Mouse (Mus musculus) frontal cortex, adult (tissue): ENCODE measurements around the gene Dffa.
"Not testable (repeated sequence)": the region's sequence is repeated elsewhere in the genome, so short reads cannot be mapped to it uniquely, and the experiment has no call there.

ENCODE experiments used
- ATAC-seq: cut with Nextera tagmentation; 2 replicates; pipeline ENCODE4 v1.9.2; 2017; ENCODE audit warnings: mild to moderate bottlenecking, moderate library complexity, mixed read lengths; ENCODE audit not compliant: low TSS enrichment

The Dffa gene

DNA sequence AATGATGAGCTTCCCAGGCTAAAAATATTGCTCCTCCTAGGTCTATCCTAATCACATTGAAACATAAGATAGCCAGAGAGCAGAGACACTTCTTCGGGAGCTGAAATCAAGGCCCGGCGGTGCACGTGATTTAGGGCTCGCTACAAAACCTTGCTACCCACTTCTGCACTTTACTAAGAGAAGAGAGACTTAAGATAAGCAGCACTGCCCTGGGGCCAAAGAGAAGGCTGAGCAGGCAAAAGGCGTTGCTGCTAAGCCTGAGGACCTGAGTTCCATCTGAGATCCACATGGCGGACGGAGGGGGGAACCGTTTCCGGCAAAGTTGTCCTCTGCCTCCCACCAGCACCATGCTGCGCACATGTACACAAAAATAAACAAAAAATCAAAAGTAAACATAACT lies 5.4 kb upstream of the Dffa start:
- no peak for ATAC-seq

DNA sequence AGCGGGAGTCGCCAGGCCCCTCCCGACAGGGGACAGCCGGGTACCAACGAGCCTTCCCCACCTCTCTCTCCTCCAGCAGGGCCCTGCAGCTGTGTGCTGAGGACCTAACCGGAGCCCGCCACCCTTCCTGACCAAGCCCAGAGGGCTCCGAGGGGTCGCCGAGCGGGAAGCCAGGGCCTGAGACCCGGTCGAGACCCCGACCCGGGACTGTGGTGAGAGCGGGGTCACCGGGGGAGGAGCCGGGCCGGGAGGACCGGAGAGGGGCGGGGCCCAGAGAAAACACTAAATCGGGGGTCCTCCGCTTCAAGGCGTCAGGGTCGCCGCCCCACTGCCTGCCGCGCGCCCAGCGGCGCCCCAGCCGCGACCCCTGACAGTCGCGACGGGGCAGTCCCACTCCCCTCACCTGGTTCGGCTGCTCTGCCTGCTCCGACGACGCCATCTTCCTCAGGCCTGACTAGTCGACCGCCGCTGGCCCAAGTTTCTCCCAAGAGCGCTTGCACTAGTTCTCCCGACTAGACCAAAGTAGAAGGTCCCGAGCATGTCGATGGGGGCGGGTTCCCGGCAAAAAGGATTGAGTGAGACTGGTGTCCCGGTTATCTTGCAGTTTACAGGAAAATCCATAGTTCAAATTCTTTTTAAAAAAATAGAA lies 4.5 kb upstream of the Dffa start, which contains the start of gene Pex14:
TSS of gene Pex14 (minus strand) at position 508 of the 649 bp plus-strand sequence.
- peak; percentile 85 for ATAC-seq

DNA sequence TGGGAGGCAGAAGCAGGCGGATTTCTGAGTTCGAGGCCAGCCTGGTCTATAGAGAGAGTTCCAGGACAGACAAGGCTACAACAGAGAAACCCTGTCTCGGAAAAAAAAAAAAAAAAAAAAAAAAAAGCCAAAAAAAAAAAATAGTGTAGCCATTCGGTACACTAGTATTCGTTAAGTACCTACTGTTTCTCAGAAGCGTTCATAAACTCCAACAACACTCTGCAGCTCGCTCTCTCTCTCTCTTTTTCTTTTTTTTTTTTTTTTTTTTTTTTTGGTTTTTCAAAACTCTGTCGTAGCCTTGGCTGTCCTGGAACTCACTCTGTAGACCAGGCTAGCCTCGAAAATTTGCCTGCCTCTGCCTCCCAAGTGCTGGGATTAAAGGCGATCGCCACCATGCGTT lies 3.5 kb upstream of the Dffa start:
- ATAC-seq = not testable (repeated sequence)

DNA sequence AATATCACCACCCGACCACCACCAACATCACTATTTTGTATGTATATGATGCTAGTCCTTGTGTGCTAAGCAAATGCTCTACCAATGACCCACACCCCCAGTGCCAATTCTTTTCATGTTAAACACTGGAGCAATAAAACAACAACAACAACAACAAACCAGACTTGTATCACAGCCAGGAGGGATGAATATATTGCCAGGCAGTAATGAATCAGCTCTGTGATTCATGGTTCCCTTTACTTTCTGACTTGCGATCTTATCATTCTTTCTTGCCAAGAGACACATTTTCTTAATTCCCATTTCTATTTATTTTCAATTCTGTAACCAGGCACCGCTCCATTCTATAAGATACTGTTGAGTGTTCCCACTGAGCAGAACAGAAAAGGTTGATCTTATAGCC lies 2.5 kb upstream of the Dffa start:
- ATAC-seq = no peak

DNA sequence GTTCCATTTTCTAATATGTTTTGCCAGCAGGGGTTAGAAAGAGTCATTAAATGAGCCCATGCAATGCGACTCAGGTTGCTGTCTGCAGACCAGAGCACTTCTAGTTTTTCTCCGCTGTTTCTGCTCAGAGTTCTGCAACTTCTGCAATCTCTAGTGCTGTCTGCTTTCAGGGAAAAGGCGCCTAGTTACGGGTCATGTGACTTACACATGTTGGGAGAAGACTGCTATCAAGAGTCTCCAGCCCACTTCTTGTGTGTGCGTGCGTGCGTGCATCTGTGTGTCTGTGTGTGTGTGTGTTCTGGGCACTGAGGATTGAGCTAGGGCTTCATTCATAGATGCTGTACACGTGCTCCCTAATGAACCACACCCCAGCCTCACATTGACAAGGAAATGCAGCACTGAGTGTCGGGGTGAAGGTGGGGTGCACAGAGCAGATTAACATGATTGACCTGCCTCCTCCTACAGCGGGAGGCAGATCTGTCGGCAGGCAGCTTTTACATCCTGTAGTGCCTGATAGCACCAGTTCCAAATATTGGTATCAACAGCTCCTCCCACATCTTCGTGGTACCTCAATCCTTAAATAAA lies 16.1 kb downstream of the Dffa start:
- not testable (repeated sequence) for ATAC-seq

DNA sequence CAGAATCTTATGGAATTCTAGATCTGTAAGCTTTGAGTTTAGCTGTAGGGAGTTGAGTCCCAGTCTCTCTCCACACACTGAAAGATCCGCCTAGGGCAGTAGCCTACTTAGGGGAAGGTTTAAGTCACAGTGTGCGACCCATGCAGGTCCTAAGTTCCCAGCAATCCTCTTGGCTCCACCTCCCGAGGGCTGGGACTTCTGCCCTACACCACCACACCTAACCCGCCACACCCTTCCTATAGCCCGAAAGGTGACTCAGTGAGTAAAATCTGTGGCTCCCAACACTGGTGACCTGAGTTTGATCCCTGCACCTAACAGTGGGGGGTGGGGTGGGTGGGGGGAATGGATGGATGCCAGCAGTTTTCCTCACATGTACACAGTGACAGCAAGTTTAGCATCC lies 19.5 kb downstream of the Dffa start:
- ATAC-seq = no peak

DNA sequence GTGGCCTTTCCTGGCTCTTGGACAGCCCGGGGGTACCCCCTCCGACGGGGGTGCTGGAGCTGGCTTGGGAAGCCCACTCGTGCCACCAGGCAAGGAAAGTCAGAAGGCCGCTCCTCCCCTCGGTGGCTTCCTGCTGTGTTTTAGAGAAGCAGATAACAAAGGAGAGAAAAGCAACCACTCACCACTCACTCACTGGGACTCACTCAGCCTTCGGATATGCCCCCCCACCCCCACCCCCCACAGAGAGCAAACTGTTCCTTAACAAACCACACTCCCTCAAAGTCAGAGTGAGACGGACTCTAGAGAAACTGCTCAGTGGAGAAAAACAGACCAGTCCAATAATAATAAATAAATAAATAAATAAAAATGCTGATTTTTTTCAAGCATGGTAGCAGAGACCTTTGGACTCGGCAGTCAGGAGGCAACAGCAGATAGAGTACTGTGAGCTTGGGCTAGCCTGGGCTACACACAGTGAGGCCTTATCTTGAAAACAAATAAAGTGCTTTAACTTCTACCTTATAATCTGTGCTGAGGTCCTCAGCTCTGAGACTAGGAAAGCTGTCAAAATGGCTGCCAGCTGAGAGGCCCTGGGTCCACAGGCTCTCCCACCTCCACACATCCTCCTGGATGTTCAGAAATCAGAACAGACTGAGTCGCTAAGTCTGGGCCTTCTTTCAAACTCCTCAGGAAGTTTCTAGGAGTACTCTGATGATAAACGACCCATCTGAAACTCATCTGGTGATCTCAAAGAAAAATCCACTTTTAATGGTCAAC lies 21.6 kb downstream of the Dffa start:
- no peak for ATAC-seq

DNA sequence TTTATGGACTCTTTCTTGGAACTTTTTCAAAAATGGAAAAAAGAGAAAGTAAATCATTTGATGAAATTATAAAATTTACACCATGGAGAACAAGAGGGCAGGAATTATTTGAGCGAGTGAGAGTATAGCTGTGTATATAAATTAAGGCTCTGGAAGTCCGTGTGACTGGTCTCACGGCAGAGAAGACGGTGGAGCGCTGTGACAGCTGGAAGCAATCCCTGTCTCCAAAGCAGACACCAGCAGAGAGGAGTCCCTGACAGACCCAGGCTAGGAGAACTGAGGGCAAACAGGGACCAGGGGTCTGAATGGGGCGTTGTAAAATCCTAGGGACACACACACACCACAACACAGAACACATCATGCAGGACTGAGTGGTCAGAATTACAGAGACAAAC lies 22.2 kb downstream of the Dffa start:
- ATAC-seq = no peak; the same call in 1 of the 2 replicates

DNA sequence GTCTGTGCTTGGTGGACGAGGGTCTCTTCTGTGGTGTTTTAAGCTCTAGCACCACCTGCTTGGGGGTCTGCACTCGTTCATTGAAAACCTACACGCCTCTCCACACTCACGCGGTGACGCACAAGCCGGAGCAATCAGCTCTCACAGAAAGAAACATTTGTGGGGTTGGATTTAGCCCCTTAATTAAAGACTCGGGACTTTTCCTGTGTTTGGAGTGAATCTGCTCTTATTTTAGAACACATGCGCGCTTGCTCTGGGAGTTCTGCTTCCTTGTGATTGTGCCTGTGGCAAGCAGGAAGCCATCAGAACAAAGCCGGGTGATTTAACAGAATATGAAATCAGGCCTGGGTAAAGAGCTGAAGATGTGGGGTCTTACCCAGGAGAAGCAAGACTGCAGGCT lies 22.7 kb downstream of the Dffa start, which contains the start of gene Cort:
TSS of gene Cort (minus strand) at position 101 of the 400 bp plus-strand sequence.
- ATAC-seq = no peak

DNA sequence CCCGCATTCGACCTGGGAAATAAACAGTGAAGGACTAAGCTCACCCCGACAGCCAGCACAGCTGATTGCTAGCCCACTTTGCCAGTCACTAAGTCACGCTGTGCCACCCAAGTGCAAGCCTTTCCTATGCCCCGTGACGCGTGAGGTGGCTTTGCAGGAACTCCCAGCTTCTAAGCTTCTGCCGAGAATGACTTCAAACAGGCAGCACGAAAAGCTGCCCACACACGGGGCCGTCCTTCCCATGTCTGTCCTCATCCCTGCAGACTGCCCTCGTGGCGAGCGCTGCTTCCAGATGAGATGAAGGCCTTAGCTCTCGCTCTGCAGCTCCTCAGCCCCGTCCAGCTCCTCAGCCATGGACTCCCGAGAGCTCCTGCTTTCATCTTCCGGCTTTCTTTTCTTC lies 24.5 kb downstream of the Dffa start:
- peak; percentile 50 for ATAC-seq

DNA sequence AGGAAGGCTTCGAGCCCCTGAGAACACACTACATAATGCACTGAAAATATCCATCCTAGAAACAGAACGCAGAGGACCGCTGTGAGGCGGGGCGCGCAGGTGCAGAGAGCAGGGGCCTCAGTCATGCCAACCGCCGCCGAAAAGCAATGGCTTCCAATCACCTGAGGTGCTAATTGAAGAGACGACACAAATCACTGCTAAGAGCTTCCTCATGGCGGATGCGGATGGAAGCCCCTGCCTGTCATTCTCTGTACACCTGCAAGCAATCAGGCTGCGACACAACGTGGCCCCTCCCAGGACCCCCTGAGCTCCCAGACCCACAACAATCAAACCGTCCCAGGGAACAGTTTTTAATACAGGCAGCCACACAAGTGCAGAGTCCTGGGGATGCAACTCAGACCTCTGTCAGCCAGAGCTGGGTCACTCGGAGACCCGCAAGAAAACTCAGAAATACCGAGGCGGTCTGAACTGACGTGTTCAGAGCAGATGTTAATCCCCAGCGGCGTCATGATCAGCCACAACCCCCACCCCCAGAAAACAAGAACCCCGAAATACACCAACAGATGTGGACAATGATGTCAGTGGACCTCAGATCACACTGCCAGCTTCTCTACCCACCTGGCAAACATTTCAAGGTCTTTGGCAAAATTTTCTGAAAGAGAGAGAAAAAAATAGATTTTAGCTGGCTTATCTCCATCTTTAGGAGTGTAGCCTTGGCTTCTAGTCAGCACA lies 27.2 kb downstream of the Dffa start:
- no peak for ATAC-seq

DNA sequence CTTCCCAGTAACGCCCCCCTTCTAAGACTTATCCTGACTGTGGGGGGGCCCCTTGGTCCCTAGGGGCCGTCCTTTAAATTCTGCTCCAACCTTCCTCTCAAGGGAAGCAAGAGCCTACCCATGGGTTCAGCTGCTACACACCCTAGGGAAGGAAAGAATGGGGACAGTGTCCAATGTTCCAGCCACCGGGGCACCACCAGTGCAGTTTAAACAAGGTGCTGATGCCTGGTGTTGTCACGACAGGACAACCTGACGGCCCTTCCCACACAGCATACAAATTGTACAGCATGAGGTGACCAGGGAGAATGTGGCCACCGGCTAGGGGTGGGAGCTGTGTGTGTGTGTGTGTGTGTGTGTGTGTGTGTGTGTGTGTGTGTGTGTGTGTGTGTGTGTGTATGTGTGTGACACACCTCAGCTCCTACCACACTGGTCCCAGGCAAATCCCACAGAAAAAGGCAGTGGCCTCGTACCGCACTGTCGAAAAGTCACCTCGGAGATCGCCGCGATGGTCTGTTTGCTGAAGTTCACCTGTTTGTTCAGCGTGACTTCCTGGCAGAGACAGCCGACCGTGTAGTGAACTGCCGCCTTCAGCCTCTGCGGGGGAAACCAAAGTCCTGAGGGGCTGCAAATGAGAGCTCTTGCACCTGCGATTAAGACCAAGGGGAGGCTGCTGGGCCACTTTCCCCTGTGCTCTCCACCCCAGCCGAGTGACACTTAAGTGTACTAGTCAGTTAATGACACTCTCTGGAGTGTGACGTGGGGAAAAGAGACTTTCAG lies 28.0 kb downstream of the Dffa start:
- no peak for ATAC-seq

DNA sequence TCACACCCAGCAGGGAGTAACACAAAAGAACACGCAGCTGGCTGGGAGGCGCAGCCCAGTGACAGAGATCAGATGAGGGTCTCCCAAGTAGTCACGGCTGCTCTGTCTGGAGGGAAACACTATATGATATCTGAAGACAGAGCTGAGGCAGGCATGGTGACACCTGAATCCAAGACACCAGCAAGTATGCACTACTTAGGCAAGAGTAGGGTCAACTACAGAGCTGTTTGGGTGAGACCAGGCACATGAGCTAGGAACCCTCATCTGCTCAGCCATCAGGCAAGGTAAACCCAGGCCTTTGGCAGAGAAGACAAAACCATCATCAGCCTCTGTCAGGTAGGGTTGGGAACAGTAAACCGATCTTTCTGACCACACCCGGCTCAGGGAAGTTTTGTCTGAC lies 29.4 kb downstream of the Dffa start:
- no peak for ATAC-seq

DNA sequence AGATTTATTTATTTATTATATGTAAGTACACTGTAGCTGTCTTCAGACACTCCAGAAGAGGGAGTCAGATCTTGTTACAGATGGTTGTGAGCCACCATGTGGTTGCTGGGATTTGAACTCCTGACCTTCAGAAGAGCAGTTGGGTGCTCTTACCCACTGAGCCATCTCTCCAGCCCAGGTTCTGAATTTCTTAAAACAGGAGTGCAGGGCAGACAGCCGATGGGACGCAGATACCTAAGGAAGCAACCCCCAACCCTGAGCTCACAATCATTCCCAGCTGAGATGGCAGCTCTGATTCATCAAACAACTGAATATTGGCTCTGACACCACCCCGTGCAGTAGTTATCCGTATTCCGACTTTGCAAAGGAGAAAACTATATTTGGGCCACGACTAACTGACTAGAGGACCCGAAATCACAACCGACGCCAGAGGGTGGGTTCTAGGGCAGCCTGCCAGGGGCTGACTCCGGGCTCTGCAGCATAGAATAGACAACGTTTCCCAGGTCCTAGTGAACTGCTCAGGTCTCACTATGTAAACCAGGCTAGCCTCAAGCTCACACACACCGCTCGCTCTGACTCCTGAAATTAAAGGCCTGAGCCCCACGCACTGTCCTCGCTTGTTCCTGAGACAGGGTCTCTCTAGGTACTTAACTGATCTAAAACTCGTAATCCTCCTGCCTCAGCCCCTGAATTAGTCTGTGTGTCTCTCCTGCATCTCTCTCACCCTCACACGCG lies 32.3 kb downstream of the Dffa start:
- ATAC-seq = no peak

DNA sequence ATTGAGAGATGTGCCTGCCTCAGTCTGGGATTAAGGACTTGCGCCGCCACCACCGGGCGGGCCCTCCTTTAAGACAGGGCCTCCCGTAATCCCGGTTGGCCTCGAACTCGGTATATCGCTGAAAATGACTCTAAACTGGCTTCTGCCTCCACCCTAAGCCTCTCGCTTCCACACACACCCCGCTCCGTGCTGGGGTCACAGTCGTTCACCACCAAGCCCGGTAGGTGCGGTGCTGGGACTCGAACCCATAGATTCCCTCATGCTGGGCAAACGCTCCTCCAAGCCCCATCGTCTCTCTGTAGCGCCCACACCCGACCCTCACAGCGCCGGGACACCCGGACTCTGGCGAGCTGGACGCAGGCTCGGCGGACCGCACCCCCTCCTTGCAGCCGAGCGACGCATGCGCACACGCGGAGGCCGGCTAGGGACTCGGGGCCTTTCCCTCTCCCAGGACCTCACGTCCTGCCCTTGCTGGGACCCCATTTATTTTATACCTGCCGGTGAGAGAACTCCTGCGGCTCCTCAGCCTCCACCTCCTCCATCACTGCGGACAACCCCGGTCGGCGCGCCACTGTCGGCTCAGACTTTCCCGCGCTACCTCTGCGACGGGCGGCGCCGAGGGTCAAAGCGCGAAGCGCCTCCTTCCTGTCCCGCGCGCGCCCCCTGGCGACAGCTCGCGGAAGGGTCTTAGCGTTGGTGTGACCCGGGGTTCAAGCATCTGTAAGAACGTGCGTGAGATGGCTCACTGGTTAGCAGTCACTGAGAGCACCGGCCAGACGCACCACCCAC lies 33.2 kb downstream of the Dffa start, which contains the start of gene Cenps:
TSS of gene Cenps (minus strand) at position 648 of the 789 bp plus-strand sequence.
- ATAC-seq = peak; percentile 92

DNA sequence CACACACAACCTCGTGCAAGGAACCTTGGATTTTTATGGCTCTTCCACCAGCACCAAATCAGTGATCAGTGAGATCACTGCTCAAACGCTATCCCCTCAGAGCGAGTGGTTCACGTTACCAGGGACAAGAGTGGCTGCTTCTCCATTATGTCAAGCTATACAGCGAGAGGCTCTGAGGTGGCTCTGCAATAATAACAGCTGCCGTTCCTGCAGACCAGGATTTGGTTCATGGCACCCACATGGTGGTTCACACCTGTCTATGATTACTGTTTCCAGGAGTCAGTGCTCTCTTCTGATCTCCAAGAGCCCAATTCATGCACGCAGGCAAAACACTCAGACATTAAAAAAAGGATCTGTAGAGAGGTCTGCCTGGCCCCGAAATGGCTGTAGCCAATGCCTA lies 34.6 kb downstream of the Dffa start:
- no peak for ATAC-seq

DNA sequence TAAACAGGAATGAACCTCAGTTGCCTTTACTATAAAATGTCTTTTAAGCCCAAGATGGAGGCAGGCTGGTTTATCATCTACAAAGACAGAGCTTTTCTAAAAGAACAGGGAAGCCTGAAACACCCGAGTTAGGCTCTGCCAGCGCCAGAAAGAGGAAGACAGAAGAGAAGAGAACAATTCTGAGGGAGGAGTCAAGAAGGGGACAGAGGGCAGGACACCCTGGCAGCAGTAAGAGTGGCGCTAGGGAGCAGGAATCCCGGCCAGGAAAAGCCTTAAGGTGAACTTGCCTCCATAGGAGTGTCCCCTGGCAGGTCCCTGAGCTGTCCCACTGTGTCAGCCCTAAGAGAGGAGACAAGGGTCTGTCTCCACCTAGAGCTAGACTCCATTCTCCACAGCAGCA lies 39.6 kb downstream of the Dffa start:
- ATAC-seq = no peak

DNA sequence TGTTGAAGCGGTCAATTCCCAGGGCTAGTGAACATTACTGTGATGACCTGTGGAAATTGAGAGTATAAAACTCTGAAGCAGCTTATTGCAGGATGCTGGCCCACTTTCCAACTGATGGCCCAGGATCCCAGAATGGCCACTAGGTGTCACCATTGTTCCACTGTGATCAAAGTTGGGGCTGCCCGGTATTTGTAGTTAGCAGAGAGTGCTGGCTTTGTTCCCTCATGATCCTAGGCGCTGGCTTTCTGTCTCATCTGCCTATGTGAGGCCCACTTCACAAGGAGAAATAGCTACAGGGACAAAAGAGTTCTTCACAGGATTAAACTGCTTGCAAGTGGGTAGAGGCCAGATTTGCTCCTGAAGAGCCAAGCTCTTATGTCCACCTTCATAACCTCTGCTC lies 40.5 kb downstream of the Dffa start:
- peak; percentile 84 for ATAC-seq

DNA sequence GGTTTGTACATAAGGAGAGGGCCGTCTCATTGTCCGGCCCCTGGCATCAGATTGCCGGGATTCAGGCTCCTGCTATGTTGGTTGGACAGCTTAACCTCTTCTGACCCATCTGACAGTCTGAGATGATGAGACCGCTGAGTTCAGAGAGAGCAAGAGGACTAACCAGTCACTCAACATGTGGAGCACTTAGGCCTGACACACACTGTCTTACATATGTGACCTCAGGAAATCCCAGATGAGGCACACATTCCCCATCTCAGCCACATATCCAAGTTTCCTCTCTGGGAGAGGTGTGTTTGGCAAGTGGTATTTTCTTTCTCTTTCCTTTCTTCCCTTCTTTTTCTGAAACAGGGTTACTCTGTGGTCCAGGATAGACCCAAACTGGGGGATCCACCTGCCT lies 41.2 kb downstream of the Dffa start:
- no peak for ATAC-seq

DNA sequence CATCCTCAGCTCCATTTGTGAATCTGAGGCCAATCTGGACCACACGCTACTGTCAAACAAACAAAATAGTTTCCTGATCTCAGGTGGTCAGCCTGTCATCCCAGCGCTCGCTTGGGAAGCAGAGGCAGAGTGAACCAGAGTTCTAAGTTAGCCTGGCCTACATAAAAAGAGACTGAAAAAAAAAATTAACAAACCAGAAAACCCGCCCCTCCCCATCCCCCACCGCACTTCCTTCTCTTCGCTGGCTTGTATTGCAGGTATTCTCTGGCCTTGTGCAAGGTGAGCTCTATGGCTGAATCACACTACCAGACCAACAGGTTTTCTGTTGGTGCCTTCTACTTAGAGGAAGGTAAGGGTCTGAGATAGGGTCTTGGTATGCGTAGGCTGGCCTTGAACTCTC lies 43.6 kb downstream of the Dffa start:
- no peak for ATAC-seq
